Mouse (Mus musculus) liver, postnatal 0 days (tissue): ENCODE data around the gene Arfgef2.

Source experiments
- CTCF ChIP-seq: sonication (generic); IDR thresholded peaks from 2 replicates; pipeline ENCODE4 v1.5.1; 2016; ENCODE audit warnings: antibody characterized with exemption, low read depth
- EP300 ChIP-seq: IDR thresholded peaks from 2 replicates; pipeline ENCODE4 v1.6.1; 2016; ENCODE audit warnings: antibody characterized with exemption, low read depth, mild to moderate bottlenecking

GRCm38 (mm10) chr2:166764051-166764450 is 41.3 kb upstream of the Arfgef2 start:
- TF ChIP-seq CTCF (no peak), EP300 (no peak)
